Mouse (Mus musculus) small intestine, adult 2 months (tissue): ENCODE measurements around the gene Gnb5.

Experiments
- CTCF ChIP-seq: fragments of 200-500 bp; IDR thresholded peaks from 2 replicates; pipeline ENCODE4 v1.5.1; 2012; ENCODE audit warnings: low read depth, mild to moderate bottlenecking, control low read depth, inconsistent platforms, low read length, moderate library complexity, mixed read lengths; ENCODE audit not compliant: insufficient replicate concordance, insufficient read length; ENCODE audit errors: extremely low read depth
- POLR2A ChIP-seq: fragments of 200-500 bp; IDR thresholded peaks from 2 replicates; pipeline ENCODE4 v1.6.1; 2012; ENCODE audit warnings: low read depth, mild to moderate bottlenecking, control low read depth, inconsistent platforms, low read length, moderate library complexity

GRCm38 (mm10) chr9:75287636-75288035, 18.5 kb upstream of the Gnb5 start:
- TF ChIP-seq CTCF (no peak), POLR2A (no peak)
